ENCODE assay signal across 9 mouse cellular contexts in genomic region chr2:132696519-132696918, GRCm38 (mm10). TPM values are rescaled to one million over a fixed set of nuclear protein-coding genes. Genes with fewer than 3 reads are reported as not detected.
DNase-seq lines count a peak whose midpoint lies in the region; ATAC-seq and TF ChIP-seq lines count a peak whose summit lies in the region.
"Had no signal": no experiment of that assay in that cellular context is flagged by ENCODE, and none has a peak within 500 bp of the region (broad histone marks: within the 10 kb centered on the region; RNA-seq: fewer than 3 reads in every experiment).

No protein-coding gene starts in this region.

- WGBS in hindbrain, embryonic 16.5 days: 95% methylated on average over 5 of the region's 5 CpGs
- 90% methylated on average over 5 of the region's 5 CpGs for whole genome bisulfite sequencing in hindbrain, embryonic 11.5 days
- 87% methylated on average over 5 of the region's 5 CpGs for WGBS in hindbrain, postnatal 0 days
- 84% methylated on average over 5 of the region's 5 CpGs for WGBS in stomach, postnatal 0 days

- no peak for ATAC-seq in hindbrain, embryonic 16.5 days
- no peak for ATAC-seq in hindbrain, embryonic 11.5 days (ENCODE audit: low FRiP score)
- no peak for ATAC-seq in hindbrain, postnatal 0 days
- no peak for ATAC-seq in stomach, postnatal 0 days (ENCODE audit: low FRiP score, low TSS enrichment)

- H3K4me3 ChIP-seq in hindbrain, embryonic 16.5 days (ENCODE audit: low read length): no peak overlapping the region
- H3K4me3 ChIP-seq in hindbrain, embryonic 11.5 days (ENCODE audit: low read depth, low read length): no peak overlapping the region
- H3K4me3 ChIP-seq in hindbrain, postnatal 0 days (ENCODE audit: low read length): no peak overlapping the region
- H3K4me3 ChIP-seq in stomach, postnatal 0 days (ENCODE audit: low read depth, low read length): no peak overlapping the region

- 0 out of 2 replicates have a peak overlapping the region, but pooled peaks have one; percentile 17 for H3K27ac ChIP-seq in hindbrain, embryonic 16.5 days (ENCODE audit: low read depth, low read length)
- H3K27ac ChIP-seq in hindbrain, embryonic 11.5 days (ENCODE audit: low read depth, low read length): no peak overlapping the region
- H3K27ac ChIP-seq in hindbrain, postnatal 0 days: 0 out of 2 replicates have a peak overlapping the region, but pooled peaks have one; percentile 11
- H3K27ac ChIP-seq in stomach, postnatal 0 days (replicated peaks): no peak overlapping the region

- TF ChIP-seq CTCF in hindbrain, postnatal 0 days (IDR thresholded peaks at IDR 0.05; ENCODE audit: low read depth): no peak
- no peak for TF ChIP-seq CTCF in stomach, postnatal 0 days (IDR thresholded peaks at IDR 0.05; ENCODE audit: low read depth)

- no peaks in the 10 kb centered on the region for H3K9me3 ChIP-seq in hindbrain, embryonic 16.5 days (ENCODE audit: control insufficient read depth, low read length)
- no peaks in the 10 kb centered on the region for H3K9me3 ChIP-seq in hindbrain, embryonic 11.5 days (ENCODE audit: control insufficient read depth, low read length)
- no peaks in the 10 kb centered on the region for H3K9me3 ChIP-seq in hindbrain, postnatal 0 days (ENCODE audit: low read length)
- H3K9me3 ChIP-seq in stomach, postnatal 0 days (ENCODE audit: control insufficient read depth, low read length): no peaks in the 10 kb centered on the region

- no peaks in the 10 kb centered on the region for H3K4me1 ChIP-seq in hindbrain, embryonic 16.5 days (ENCODE audit: control insufficient read depth, insufficient read depth, low read depth, low read length)
- H3K4me1 ChIP-seq in hindbrain, embryonic 11.5 days (replicated peaks; ENCODE audit: control insufficient read depth, insufficient read depth, low read length): no peaks in the 10 kb centered on the region
- H3K4me1 ChIP-seq in hindbrain, postnatal 0 days (ENCODE audit: insufficient read depth, low read length): no peaks in the 10 kb centered on the region
- H3K4me1 ChIP-seq in stomach, postnatal 0 days (replicated peaks; ENCODE audit: control insufficient read depth, insufficient read depth): no peaks in the 10 kb centered on the region

- H3K4me2 ChIP-seq in hindbrain, embryonic 16.5 days (ENCODE audit: low read length): no peak overlapping the region
- H3K4me2 ChIP-seq in hindbrain, embryonic 11.5 days (replicated peaks; ENCODE audit: low read depth, low read length): no peak overlapping the region
- no peak overlapping the region for H3K4me2 ChIP-seq in hindbrain, postnatal 0 days (ENCODE audit: low read depth, low read length)
- no peak overlapping the region for H3K4me2 ChIP-seq in stomach, postnatal 0 days (replicated peaks; ENCODE audit: low read depth)

- H3K27me3 ChIP-seq in hindbrain, embryonic 16.5 days (replicated peaks; ENCODE audit: control insufficient read depth, insufficient read depth, low read length): no peaks in the 10 kb centered on the region
- H3K27me3 ChIP-seq in hindbrain, embryonic 11.5 days (ENCODE audit: control insufficient read depth, insufficient read depth, low read length): no peaks in the 10 kb centered on the region
- H3K27me3 ChIP-seq in hindbrain, postnatal 0 days (ENCODE audit: insufficient read depth, low read length): no peaks in the 10 kb centered on the region
- no peaks in the 10 kb centered on the region for H3K27me3 ChIP-seq in stomach, postnatal 0 days (ENCODE audit: control insufficient read depth, insufficient read depth, low read length)

- 0 out of 2 replicates have a peak, but pooled peaks cover 4% of the 10 kb centered on the region for H3K36me3 ChIP-seq in hindbrain, embryonic 16.5 days (ENCODE audit: control insufficient read depth, insufficient read depth, low read length)
- no peaks in the 10 kb centered on the region for H3K36me3 ChIP-seq in hindbrain, embryonic 11.5 days (ENCODE audit: control insufficient read depth, insufficient read depth, low read length)
- H3K36me3 ChIP-seq in hindbrain, postnatal 0 days (ENCODE audit: insufficient read depth, low read length): no peaks in the 10 kb centered on the region
- peaks cover 5% of the 10 kb centered on the region; the same call in 1 of the 2 replicates for H3K36me3 ChIP-seq in stomach, postnatal 0 days (ENCODE audit: control insufficient read depth, insufficient read depth, low read length)

- H3K9ac ChIP-seq in hindbrain, embryonic 16.5 days (ENCODE audit: low read depth, low read length): no peak overlapping the region
- no peak overlapping the region for H3K9ac ChIP-seq in hindbrain, embryonic 11.5 days (ENCODE audit: low read depth, low read length)
- H3K9ac ChIP-seq in hindbrain, postnatal 0 days (replicated peaks; ENCODE audit: low read length): no peak overlapping the region
- H3K9ac ChIP-seq in stomach, postnatal 0 days (ENCODE audit: low read length): no peak overlapping the region

- DNase-seq in adrenal gland, adult 2 months: peak; percentile 44
- DNase-seq in adrenal gland, adult 18-20 months (ENCODE audit: low spot score in 2 of 2): no peak
- no peak for DNase-seq in hindbrain, embryonic 11.5 days (ENCODE audit: low spot score)
- DNase-seq in adipocyte (ENCODE audit: low spot score): peak; percentile 68
- DNase-seq in hindbrain, postnatal 0 days (ENCODE audit: low spot score): no peak
- DNase-seq in ovary, postnatal 36 days (ENCODE audit: low spot score): no peak
- DNase-seq in stomach, postnatal 0 days (ENCODE audit: low spot score): no peak
- DNase-seq: cerebellum, postnatal 25 days had no signal

- no peak for TF ChIP-seq EP300 in stomach, postnatal 0 days (optimal IDR thresholded peaks at IDR 0.05)

RNA-seq across cellular contexts. Expression of gene Shld1, which starts 9.8 kb away (rescaled TPM):
- 1 to 10 TPM; 6.6 to 8.0 TPM for total RNA-seq in adrenal gland, adult 2 months (2021)
- 10.1 and 10.3 TPM in 2 replicates for polyA plus RNA-seq in adrenal gland, adult 2 months (2012; rRNA removed)
- 1 to 10 TPM; 7.9 to 8.2 TPM for total RNA-seq in adrenal gland, adult 18-20 months (2021)
- 21.3 and 23.5 TPM in 2 replicates for polyA plus RNA-seq in hindbrain, embryonic 16.5 days (2015; fragmentation: Nextera tagmentation; extraction: Ambion mirVana)
- 18.0 and 20.0 TPM in 2 replicates for polyA plus RNA-seq in hindbrain, embryonic 11.5 days (2014; fragmentation: Nextera tagmentation; extraction: Ambion mirVana)
- 11.9 and 17.8 TPM in 2 replicates for total RNA-seq in hindbrain, postnatal 0 days (2014; rRNA removed)
- 16.7 and 18.4 TPM in 2 replicates for polyA plus RNA-seq in hindbrain, postnatal 0 days (2015; fragmentation: Nextera tagmentation; extraction: Ambion mirVana)
- polyA plus RNA-seq in stomach, postnatal 0 days (2015; fragmentation: Nextera tagmentation; extraction: Ambion mirVana): 9.8 and 10.5 TPM in 2 replicates

Comparison
In these comparisons a context has a peak if more than half of its experiments do, and no peak if none do; other contexts are left out.
1. DNase-seq: peak in adrenal gland, adult 2 months (single experiment) and adipocyte (single experiment); none in adrenal gland, adult 18-20 months (0 of 2), hindbrain, embryonic 11.5 days (single experiment), hindbrain, postnatal 0 days (single experiment), ovary, postnatal 36 days (single experiment) and stomach, postnatal 0 days (single experiment).
2. H3K27ac ChIP-seq: peak in hindbrain, embryonic 16.5 days (single experiment) and hindbrain, postnatal 0 days (single experiment); none in hindbrain, embryonic 11.5 days (single experiment) and stomach, postnatal 0 days (single experiment).